Mouse (Mus musculus) forebrain, embryonic 10.5 days (tissue): Measurements from ENCODE around the gene Pld3. TPM values are rescaled to one million over a fixed set of nuclear protein-coding genes. Genes with fewer than 3 reads are reported as not detected.

ENCODE experiments used
- DNase-seq: peaks from one replicate; pipeline ENCODE4 v3.0.0-alpha.2; 2017; ENCODE audit warnings: low spot score; ENCODE audit errors: extremely low spot score
- H3K27ac ChIP-seq: fragments of 300-500 bp; sonication (generic); 2 replicates; pipeline ENCODE4 v1.5.1; 2016; ENCODE audit warnings: mild to moderate bottlenecking
- H3K27me3 ChIP-seq: fragments of 300-500 bp; sonication (generic); 2 replicates; pipeline ENCODE4 v1.6.1; 2016; ENCODE audit warnings: mild to moderate bottlenecking; ENCODE audit not compliant: poor library complexity, severe bottlenecking
- H3K36me3 ChIP-seq: fragments of 300-500 bp; sonication (generic); replicated peaks from 2 replicates; pipeline ENCODE4 v1.6.1; 2016; ENCODE audit warnings: mild to moderate bottlenecking, moderate library complexity
- H3K4me1 ChIP-seq: fragments of 300-500 bp; sonication (generic); 2 replicates; pipeline ENCODE4 v1.6.1; 2016
- H3K4me3 ChIP-seq: fragments of 300-500 bp; sonication (generic); 2 replicates; pipeline ENCODE4 v1.5.1; 2016; ENCODE audit warnings: mild to moderate bottlenecking, moderate library complexity
- H3K9me3 ChIP-seq: fragments of 300-500 bp; sonication (generic); 2 replicates; pipeline ENCODE4 v1.6.1; 2016; ENCODE audit warnings: mild to moderate bottlenecking, moderate library complexity
- WGBS: fragments of 180-500 bp; shearing (Covaris S2); methylation state at CpG from one replicate; pipeline ENCODE4 v1.1.7; 2016; 5-methylcytosine and 5-hydroxymethylcytosine counted together
- polyA plus RNA-seq: library from polyadenylated mRNA; unstranded; fragments of >200 nt; fragmentation: Nextera tagmentation; extraction: Ambion mirVana; gene quantifications from 2 replicates; pipeline ENCODE4 v1.2.1, GENCODE M21; 2016

Pld3 gene
- polyA plus RNA-seq, 1 experiment from 2014 or later: 41.9 TPM

- peak; percentile 37 for DNase-seq
- Histone ChIP-seq H3K9me3 (no peaks in the 10 kb centered on the region), H3K27ac (peak overlapping the region; percentile 92), H3K36me3 (peaks cover 10% of the 10 kb centered on the region), H3K4me3 (peak overlapping the region; percentile 65), H3K4me1 (peaks cover 50% of the 10 kb centered on the region), H3K27me3 (peaks cover 15% of the 10 kb centered on the region)
- WGBS: 3% methylated on average over 13 of the region's 13 CpGs
Measured at GRCm38 (mm10) chr7:27487740-27488268, 65.2 kb downstream of the Pld3 start.

GRCm38 (mm10) chr7:27486770-27487697, 66.0 kb downstream of the Pld3 start, which contains the start of gene Sertad1:
Sertad1 (plus strand) TSS chr7:27486910.
- H3K9me3 ChIP-seq: no peaks in the 10 kb centered on the region
- DNase-seq: peak; percentile 100
- WGBS: under 1% methylated on average over 78 of the region's 80 CpGs

GRCm38 (mm10) chr7:27486102-27486769, 66.8 kb downstream of the Pld3 start:
- Histone ChIP-seq H3K27me3 (peaks cover 15% of the 10 kb centered on the region), H3K9me3 (no peaks in the 10 kb centered on the region), H3K4me1 (peaks cover 56% of the 10 kb centered on the region), H3K4me3 (peak overlapping the region; percentile 65), H3K36me3 (peaks cover 10% of the 10 kb centered on the region), H3K27ac (peak overlapping the region; percentile 92)
- DNase-seq: no peak
- WGBS: 6% methylated on average over 13 of the region's 13 CpGs

More at GRCm38 (mm10) chr7:27486770-27487697, 66.0 kb downstream of the Pld3 start, which contains the start of gene Sertad1:
- H3K36me3 ChIP-seq: peaks cover 10% of the 10 kb centered on the region
- H3K4me3 ChIP-seq: peak within 1 kb of the TSS; percentile 65
- H3K27me3 ChIP-seq: peaks cover 15% of the 10 kb centered on the region
- peak within 1 kb of the TSS; percentile 92 for H3K27ac ChIP-seq
- H3K4me1 ChIP-seq: peaks cover 54% of the 10 kb centered on the region

- H3K27ac ChIP-seq: no peak overlapping the region
- 79% methylated on average over 4 of the region's 4 CpGs for WGBS
- no peak for DNase-seq
- no peak overlapping the region for H3K4me3 ChIP-seq
- no peaks in the 10 kb centered on the region for H3K9me3 ChIP-seq
- no peaks in the 10 kb centered on the region for H3K36me3 ChIP-seq
- H3K4me1 ChIP-seq: peaks cover 42% of the 10 kb centered on the region
- peaks cover 5% of the 10 kb centered on the region; the same call in 1 of the 2 replicates for H3K27me3 ChIP-seq
Measured at GRCm38 (mm10) chr7:27483860-27484259, 69.2 kb downstream of the Pld3 start.

Other genes with a start within 250 kb of the Pld3 start
- gene Ltbp4, start 215.5 kb downstream of the Pld3 start, polyA plus RNA-seq: 8.5 and 11.1 TPM in 2 replicates
- gene Shkbp1, start 197.2 kb downstream of the Pld3 start, polyA plus RNA-seq: 62.4 and 67.7 TPM in 2 replicates
- gene Gm20479, start 195.8 kb downstream of the Pld3 start, polyA plus RNA-seq: 1.4 TPM in 1 of 2 replicates, not detected in the other
- 0.20 and 0.37 TPM in 2 replicates for gene Sptbn4, start 105.5 kb downstream of the Pld3 start, polyA plus RNA-seq
- gene Blvrb, start 105.2 kb downstream of the Pld3 start, polyA plus RNA-seq: 34.8 and 45.5 TPM in 2 replicates
- 21.7 and 24.8 TPM in 2 replicates for gene Sertad3, start 79.5 kb downstream of the Pld3 start, polyA plus RNA-seq
- gene Sertad1, start 66.3 kb downstream of the Pld3 start, polyA plus RNA-seq: 17.7 and 18.6 TPM in 2 replicates
- gene Prx, start 53.9 kb downstream of the Pld3 start, polyA plus RNA-seq: 3.1 TPM in 2 replicates
- 0.41 and 0.63 TPM in 2 replicates for gene Hipk4, start 30.0 kb downstream of the Pld3 start, polyA plus RNA-seq
- 38.8 and 39.3 TPM in 2 replicates for gene 2310022A10Rik, start within 50 bp of the Pld3 start, polyA plus RNA-seq
- gene Akt2, start 38.3 kb upstream of the Pld3 start, polyA plus RNA-seq: 73.3 and 78.8 TPM in 2 replicates
- gene Ttc9b, start 100.7 kb upstream of the Pld3 start, polyA plus RNA-seq: 2.8 and 3.7 TPM in 2 replicates
- gene Map3k10, start 121.4 kb upstream of the Pld3 start, polyA plus RNA-seq: 7.9 and 8.3 TPM in 2 replicates
- gene Zfp607b, start 136.1 kb upstream of the Pld3 start, polyA plus RNA-seq: 6.7 and 7.6 TPM in 2 replicates
- 70.8 and 76.5 TPM in 2 replicates for gene Zfp60, start 178.2 kb upstream of the Pld3 start, polyA plus RNA-seq